Mouse (Mus musculus) myocyte (in vitro differentiated cells): ENCODE results near the gene Lrg1. TPM values are rescaled to one million over a fixed set of nuclear protein-coding genes. Genes with fewer than 3 reads are reported as not detected.

Experiments used
- H3K27me3 ChIP-seq: one replicate; pipeline ENCODE4 v1.6.1; 2011; ENCODE audit not compliant: control insufficient read depth, insufficient read depth, insufficient read length
- H3K36me3 ChIP-seq: one replicate; pipeline ENCODE4 v1.6.1; 2011; ENCODE audit not compliant: control insufficient read depth, insufficient read depth
- H3K4me2 ChIP-seq: one replicate; pipeline ENCODE4 v1.6.1; 2011; ENCODE audit warnings: low read depth, control low read depth
- H3K4me3 ChIP-seq: one replicate; pipeline ENCODE4 v1.5.1; 2011; ENCODE audit warnings: mild to moderate bottlenecking, control low read depth, moderate library complexity
- H3K79me2 ChIP-seq: one replicate; pipeline ENCODE4 v1.6.1; 2011; ENCODE audit not compliant: control insufficient read depth, insufficient read depth
- H3ac ChIP-seq: one replicate; pipeline ENCODE4 v1.6.1; 2011; ENCODE audit not compliant: control insufficient read depth, insufficient read length
- CEBPB ChIP-seq: IDR thresholded peaks from 2 replicates; pipeline ENCODE4 v1.6.1; 2011; ENCODE audit warnings: mild to moderate bottlenecking, moderate library complexity; ENCODE audit not compliant: poor library complexity, insufficient read depth, severe bottlenecking
- E2F4 ChIP-seq: IDR thresholded peaks from one replicate; pipeline ENCODE4 v1.6.1; 2011; ENCODE audit warnings: mild to moderate bottlenecking, control low read depth, moderate library complexity; ENCODE audit not compliant: insufficient read depth
- MAX ChIP-seq: IDR thresholded peaks from one replicate; pipeline ENCODE4 v1.6.1; 2011; ENCODE audit warnings: low read depth, mild to moderate bottlenecking, control low read depth
- MYOD1 ChIP-seq, 3 experiments: IDR thresholded peaks; one replicate each; pipeline ENCODE4 v1.6.1; 2011; ENCODE audit warnings: control low read depth in 2 of 3, low read depth in 2 of 3, mild to moderate bottlenecking in 2 of 3, moderate library complexity in 1 of 3; ENCODE audit not compliant: insufficient read length in 2 of 3, control insufficient read depth in 1 of 3
- MYOG ChIP-seq, 3 experiments: IDR thresholded peaks; one replicate each; pipeline ENCODE4 v1.6.1; 2011; ENCODE audit warnings: control low read depth in 2 of 3, low read depth in 2 of 3, mild to moderate bottlenecking in 2 of 3; ENCODE audit not compliant: insufficient read length in 2 of 3, control insufficient read depth in 1 of 3, insufficient read depth in 1 of 3
- POLR2A ChIP-seq: IDR thresholded peaks from one replicate; pipeline ENCODE4 v1.6.1; 2011; ENCODE audit warnings: low read depth, mild to moderate bottlenecking, control low read depth, moderate library complexity; ENCODE audit not compliant: insufficient read length
- POLR2AphosphoS2 ChIP-seq: IDR thresholded peaks from one replicate; pipeline ENCODE4 v1.6.1; 2011; ENCODE audit warnings: low read depth, control low read depth; ENCODE audit not compliant: insufficient read length
- REST ChIP-seq: IDR thresholded peaks from one replicate; pipeline ENCODE4 v1.6.1; 2011; ENCODE audit warnings: mild to moderate bottlenecking, control low read depth, moderate library complexity; ENCODE audit not compliant: insufficient read depth, insufficient read length
- SRF ChIP-seq: IDR thresholded peaks from one replicate; pipeline ENCODE4 v1.6.1; 2011; ENCODE audit warnings: low read depth; ENCODE audit not compliant: control insufficient read depth, insufficient read length
- TCF12 ChIP-seq: IDR thresholded peaks from one replicate; pipeline ENCODE4 v1.6.1; 2011; ENCODE audit warnings: mild to moderate bottlenecking, control low read depth; ENCODE audit not compliant: poor library complexity, insufficient read depth, severe bottlenecking
- TCF3 ChIP-seq: IDR thresholded peaks from one replicate; pipeline ENCODE4 v1.6.1; 2011; ENCODE audit warnings: low read depth, control low read depth; ENCODE audit not compliant: insufficient read length
- USF1 ChIP-seq: IDR thresholded peaks from one replicate; pipeline ENCODE4 v1.6.1; 2011; ENCODE audit warnings: low read depth, mild to moderate bottlenecking, control low read depth, moderate library complexity
- polyA plus RNA-seq: library from polyadenylated mRNA; unstranded; fragments of >200 nt; fragmentation: generic; extraction: Trizol; gene quantifications from one replicate; pipeline ENCODE4 v1.2.1, GENCODE M21; 2012; ENCODE audit warnings: missing spikeins

Lrg1 gene
- polyA plus RNA-seq, 1 experiment, result 0.04 TPM

DNA sequence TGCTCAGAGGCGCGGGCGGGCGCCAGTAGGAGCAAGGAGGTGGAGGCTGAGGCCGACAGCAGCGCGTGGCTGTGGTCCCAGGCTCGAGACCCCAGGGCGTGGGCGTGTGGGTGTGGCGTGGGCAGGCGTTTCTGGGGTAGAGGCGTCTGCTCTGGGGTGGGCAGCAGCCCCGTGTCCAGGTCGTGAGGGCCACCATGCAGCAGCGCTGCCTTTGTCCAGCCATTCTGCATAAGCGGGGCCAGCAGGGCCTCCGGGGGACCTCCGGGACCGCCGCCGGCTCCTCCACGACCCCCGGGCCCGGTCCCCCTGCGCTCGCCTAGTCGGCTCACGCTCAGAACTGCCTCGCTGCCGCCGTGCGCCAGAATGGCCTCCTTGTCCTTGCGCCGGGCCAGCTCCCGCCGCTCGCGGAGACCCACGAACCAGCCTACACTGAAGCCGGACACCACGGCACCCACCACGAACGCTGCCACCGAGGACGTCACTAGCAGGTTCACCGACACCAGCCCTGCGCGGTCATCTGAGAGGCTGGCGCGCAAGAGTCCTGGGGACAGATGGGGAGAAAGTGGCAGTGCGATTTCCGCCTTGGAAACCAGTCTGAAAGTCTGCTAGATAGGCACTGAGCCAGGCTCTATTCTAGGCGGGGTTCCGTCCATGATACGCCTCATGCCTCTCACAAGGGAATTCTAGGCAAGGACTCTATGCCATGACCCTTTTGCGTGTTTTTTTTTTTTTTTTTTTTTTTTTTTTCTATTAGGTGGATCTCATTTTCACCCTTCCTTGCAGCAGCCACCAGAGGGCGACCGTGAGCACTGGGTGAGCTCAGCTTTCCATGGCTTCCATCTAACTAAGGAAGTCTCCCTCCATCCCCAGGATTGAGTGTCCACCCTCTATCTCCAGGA, 2.8 kb upstream of the Lrg1 start:
- Histone ChIP-seq H3K4me3 (no peak overlapping the region), H3ac (no peak overlapping the region), H3K27me3 (peaks cover 45% of the 10 kb centered on the region), H3K36me3 (no peaks in the 10 kb centered on the region), H3K4me2 (no peak overlapping the region), H3K79me2 (no peaks in the 10 kb centered on the region)
- TF ChIP-seq E2F4, result no peak
- no peak for TF ChIP-seq REST
- TF ChIP-seq TCF12, result no peak
- no peak for TF ChIP-seq MAX
- no peak for TF ChIP-seq SRF
- TF ChIP-seq POLR2AphosphoS2, result no peak
- no peak for TF ChIP-seq CEBPB
- TF ChIP-seq MYOG (IDR thresholded peaks at IDR 0.05; ENCODE audit: control insufficient read depth in 1 of 3, insufficient read depth in 1 of 3, insufficient read length in 2 of 3, low read depth in 2 of 3), result no peak

DNA sequence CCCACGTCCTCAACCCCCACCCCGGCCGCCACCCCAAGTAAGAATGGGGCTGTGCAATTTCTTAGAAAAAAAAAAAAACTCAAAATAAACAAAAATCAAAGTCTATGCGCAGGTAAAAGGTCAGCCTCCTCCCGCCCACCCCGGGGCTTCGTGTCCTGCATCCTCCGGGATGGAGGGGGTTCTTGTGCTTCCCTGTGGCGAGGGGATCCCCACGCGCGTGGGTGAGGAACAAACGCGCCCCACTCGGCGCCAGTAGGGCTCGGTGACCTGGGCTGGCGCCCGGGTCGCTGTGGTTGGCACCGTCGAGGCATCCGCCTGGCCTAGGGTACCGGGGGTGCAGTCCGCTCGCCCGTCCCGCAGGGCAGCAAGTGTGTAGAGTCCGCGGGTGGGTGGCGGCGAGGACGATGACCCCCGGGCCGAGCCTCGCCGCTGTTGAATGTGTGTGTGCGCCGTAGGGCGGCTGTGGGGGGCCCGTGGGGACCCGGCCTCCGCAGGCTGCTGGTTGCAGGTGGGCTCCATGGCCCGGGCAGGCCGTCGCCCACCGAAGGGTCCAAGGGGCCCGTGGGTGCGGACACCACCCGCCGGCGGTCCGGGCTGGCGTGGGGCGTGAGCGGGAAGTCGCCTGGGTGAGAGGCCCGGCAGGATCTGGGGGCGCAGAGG, 2.0 kb upstream of the Lrg1 start:
- Histone ChIP-seq H3K27me3 (peaks cover 52% of the 10 kb centered on the region), H3K36me3 (no peaks in the 10 kb centered on the region), H3K4me2 (no peak overlapping the region), H3K79me2 (no peaks in the 10 kb centered on the region), H3ac (no peak overlapping the region), H3K4me3 (no peak overlapping the region)
- TF ChIP-seq TCF12, result no peak
- no peak for TF ChIP-seq MAX
- TF ChIP-seq POLR2A, result no peak
- no peak for TF ChIP-seq USF1
- no peak for TF ChIP-seq MYOG (IDR thresholded peaks at IDR 0.05; ENCODE audit: control insufficient read depth in 1 of 3, insufficient read depth in 1 of 3, insufficient read length in 2 of 3, low read depth in 2 of 3)
- no peak for TF ChIP-seq POLR2AphosphoS2
- no peak for TF ChIP-seq CEBPB

DNA sequence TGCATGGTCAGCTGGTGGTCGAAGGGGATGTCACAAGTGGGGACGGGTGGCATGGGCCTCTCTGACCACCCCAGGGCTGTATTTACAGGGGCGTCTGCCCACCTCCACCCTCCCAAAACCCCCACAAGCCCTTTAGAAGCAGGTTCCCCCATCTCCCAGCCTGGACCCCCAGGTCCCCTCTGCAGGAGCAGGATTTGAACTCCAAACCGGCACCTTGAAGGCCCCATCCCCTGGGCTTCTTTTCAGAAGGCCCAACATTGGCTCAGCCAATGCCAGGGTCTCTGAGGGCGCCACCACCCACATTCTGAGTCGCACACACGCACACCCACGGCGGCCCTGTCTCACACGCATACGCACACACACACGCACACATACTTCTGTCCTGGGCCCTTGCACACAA, 1.4 kb upstream of the Lrg1 start:
- Histone ChIP-seq H3K36me3 (no peaks in the 10 kb centered on the region), H3ac (no peak overlapping the region), H3K79me2 (no peaks in the 10 kb centered on the region), H3K4me3 (no peak overlapping the region), H3K27me3 (peaks cover 49% of the 10 kb centered on the region), H3K4me2 (no peak overlapping the region)
- TF ChIP-seq USF1 (no peak), TCF3 (no peak), MAX (no peak), CEBPB (no peak), POLR2A (no peak), MYOG (IDR thresholded peaks at IDR 0.05; ENCODE audit: control insufficient read depth in 1 of 3, insufficient read depth in 1 of 3, insufficient read length in 2 of 3, low read depth in 2 of 3) (no peak), E2F4 (no peak), TCF12 (no peak), SRF (no peak), REST (no peak), POLR2AphosphoS2 (no peak), MYOD1 (IDR thresholded peaks at IDR 0.05; ENCODE audit: control insufficient read depth in 1 of 3, insufficient read length in 2 of 3, low read depth in 2 of 3) (no peak)

DNA sequence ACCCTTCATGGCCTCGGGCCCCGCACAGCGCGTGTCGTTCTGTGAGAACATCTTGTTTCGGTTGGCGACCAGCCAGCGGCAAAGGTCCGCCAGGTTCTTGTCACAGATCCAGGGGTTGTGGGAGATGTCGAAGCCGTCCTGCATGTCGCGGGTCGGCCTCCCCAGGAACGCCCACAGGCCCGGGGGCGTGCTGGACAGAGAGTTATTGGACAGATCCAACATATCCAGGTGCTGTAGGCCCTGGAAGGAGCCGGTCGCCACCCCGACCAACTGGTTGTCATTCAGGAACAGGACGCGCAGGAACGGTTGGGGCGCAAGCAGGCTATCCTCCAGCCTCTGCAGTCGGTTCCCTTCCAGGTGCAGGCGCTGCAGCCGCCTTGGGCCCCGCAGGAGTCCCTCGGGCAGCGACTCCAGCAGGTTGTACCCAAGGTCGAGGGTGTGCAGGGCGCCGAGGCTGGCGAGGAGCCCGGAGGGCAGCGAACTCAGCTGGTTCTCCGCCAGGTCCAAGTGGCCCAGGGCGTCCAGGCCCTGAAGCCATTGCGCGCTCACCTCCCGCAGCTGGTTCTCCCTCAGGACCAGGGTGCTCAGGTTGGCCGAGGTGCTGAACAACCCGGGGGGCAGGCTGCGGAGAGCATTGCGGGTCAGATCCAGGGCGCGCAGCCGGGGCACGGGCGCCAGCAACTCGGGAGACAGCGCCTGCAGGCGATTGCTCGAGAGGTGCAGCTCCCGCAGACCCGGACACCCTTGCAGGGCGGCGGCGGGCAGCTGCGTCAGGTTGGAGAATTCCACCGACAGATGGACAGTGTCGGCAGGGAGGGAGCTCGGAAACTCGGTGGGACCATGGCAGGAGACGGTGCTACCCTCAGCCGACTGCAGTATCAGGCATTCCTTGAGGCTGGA, 1.6 kb downstream of the Lrg1 start:
- Histone ChIP-seq H3K4me3 (no peak overlapping the region), H3K27me3 (peaks cover 40% of the 10 kb centered on the region), H3K79me2 (no peaks in the 10 kb centered on the region), H3ac (no peak overlapping the region), H3K4me2 (no peak overlapping the region), H3K36me3 (no peaks in the 10 kb centered on the region)
- TF ChIP-seq E2F4, result no peak
- no peak for TF ChIP-seq REST
- TF ChIP-seq TCF3, result no peak
- no peak for TF ChIP-seq SRF
- no peak for TF ChIP-seq CEBPB
- TF ChIP-seq MAX, result no peak
- TF ChIP-seq TCF12, result no peak
- no peak for TF ChIP-seq POLR2AphosphoS2
- TF ChIP-seq USF1, result no peak
- no peak for TF ChIP-seq MYOG (IDR thresholded peaks at IDR 0.05; ENCODE audit: control insufficient read depth in 1 of 3, insufficient read depth in 1 of 3, insufficient read length in 2 of 3, low read depth in 2 of 3)
- no peak for TF ChIP-seq POLR2A
- TF ChIP-seq MYOD1 (IDR thresholded peaks at IDR 0.05; ENCODE audit: control insufficient read depth in 1 of 3, insufficient read length in 2 of 3, low read depth in 2 of 3), result no peak
